Mouse (Mus musculus): ENCODE measurements around the gene Mgme1.

- no peak for TF ChIP-seq CTCF (IDR thresholded peaks at IDR 0.05; ENCODE audit: low read depth)
- no peak for TF ChIP-seq EP300 (IDR thresholded peaks at IDR 0.05; ENCODE audit: low read depth)
These were observed 25.0 kb upstream of the Mgme1 start for GRCm38 (mm10) chr2:144245464-144245863.

All from liver, postnatal 0 days (tissue).